Mouse (Mus musculus): ENCODE results near the gene Hist2h2be. TPM values are rescaled to one million over a fixed set of nuclear protein-coding genes. Genes with fewer than 3 reads are reported as not detected.
"Not testable (repeated sequence)": the region's sequence is repeated elsewhere in the genome, so short reads cannot be mapped to it uniquely, and the experiment has no call there.

The Hist2h2be gene
- total and polyA plus RNA-seq, 3 experiments = 2.3 to 3.8 (median 2.9) TPM

DNA sequence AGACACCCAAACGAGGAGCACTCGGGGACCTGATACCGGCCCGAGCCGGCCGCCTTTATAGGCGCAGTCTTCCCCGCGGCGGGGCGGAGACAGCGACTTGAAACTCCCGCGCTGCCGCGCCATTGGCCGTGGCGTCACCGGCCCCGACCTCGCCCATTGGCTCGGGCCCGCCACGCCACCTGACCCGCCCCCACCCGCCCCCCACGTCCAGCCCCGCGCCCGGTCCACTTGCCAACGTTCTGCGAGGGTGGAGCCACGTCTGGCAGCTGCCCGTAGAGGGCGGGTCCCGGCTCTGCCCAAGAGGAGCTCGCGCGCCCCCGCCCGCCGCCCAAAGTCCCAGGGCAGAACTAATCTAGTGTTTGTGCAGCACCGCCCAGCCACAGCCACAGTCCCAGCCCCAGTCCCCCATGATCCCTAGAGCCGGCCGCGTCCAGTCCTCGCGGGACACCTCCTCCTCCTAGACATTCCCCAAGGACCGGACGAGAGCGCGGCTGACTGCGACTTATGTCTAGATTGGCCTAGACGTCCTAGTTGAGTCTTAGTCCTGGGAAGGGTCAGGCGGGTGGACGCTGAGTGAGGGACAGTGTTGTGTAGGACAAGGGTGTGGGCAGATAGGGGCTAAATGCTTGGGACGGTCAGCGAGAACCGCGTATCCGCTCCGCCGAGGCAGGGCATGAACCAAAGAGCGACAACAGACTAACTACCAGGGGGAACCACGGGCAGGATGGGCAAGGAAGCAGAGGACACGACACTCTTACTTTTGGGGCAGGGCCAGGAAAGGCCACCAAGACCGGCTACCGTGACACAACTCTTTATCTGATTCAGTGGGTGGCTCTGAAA is 18.3 kb downstream of the Hist2h2be start, which contains the start of gene Hist2h3c2:
Gene Hist2h3c2, minus strand, starts transcription at position 174 of the 840 bp plus-strand sequence.
- H3K9me3 ChIP-seq (replicated peaks; ENCODE audit: low read length); H3K27me3 ChIP-seq (replicated peaks); in situ Hi-C loops (cut with MboI; ENCODE audit: low pct_ligation_motif_present, low pct_unique_long_range_greater_than_20kb, low sequenced_read_pairs); DNase-seq (ENCODE audit: extremely low read depth); dilution Hi-C loops (cut with MboI; ENCODE audit: extremely low pct_ligation_motif_present, extremely low pct_unique_long_range_greater_than_20kb, low sequenced_read_pairs); H3K36me3 ChIP-seq (replicated peaks in 1 of 2; ENCODE audit: control insufficient read depth in 1 of 2, insufficient read depth in 1 of 2, low read length in 1 of 2); H3K79me2 ChIP-seq (replicated peaks; ENCODE audit: control insufficient read depth, extremely low read depth, insufficient read depth, poor library complexity, severe bottlenecking): not testable (repeated sequence)
- H3K4me3 ChIP-seq (replicated peaks in 1 of 3; ENCODE audit: low read depth in 2 of 3, low read length in 2 of 3, poor library complexity in 1 of 3) = peak within 1 kb of the TSS; percentile 55 to 84 (median 76)
- H3K4me1 ChIP-seq (ENCODE audit: control insufficient read depth in 1 of 2, insufficient read depth in 2 of 2) = peaks cover 8 to 49% of the 10 kb centered on the region in 2 experiments
- H3K9ac ChIP-seq (ENCODE audit: insufficient read depth, low read depth) = peak within 1 kb of the TSS; percentile 80
- peak within 1 kb of the TSS; percentile 98 for H3K27ac ChIP-seq (ENCODE audit: insufficient read depth, low read depth)
- TF ChIP-seq POLR2A (IDR thresholded peaks at IDR 0.05; ENCODE audit: low read depth, low read length) (peak; percentile 56), POLR2AphosphoS2 (IDR thresholded peaks at IDR 0.05; ENCODE audit: low read depth, low read length) (peak; percentile 79), ZMIZ1 (IDR thresholded peaks at IDR 0.05; ENCODE audit: low read depth, low read length) (peak; percentile 65)
- peak within 1 kb of the TSS; percentile 31 for H3K4me2 ChIP-seq (ENCODE audit: insufficient read depth, low read depth, poor library complexity, severe bottlenecking)

DNA sequence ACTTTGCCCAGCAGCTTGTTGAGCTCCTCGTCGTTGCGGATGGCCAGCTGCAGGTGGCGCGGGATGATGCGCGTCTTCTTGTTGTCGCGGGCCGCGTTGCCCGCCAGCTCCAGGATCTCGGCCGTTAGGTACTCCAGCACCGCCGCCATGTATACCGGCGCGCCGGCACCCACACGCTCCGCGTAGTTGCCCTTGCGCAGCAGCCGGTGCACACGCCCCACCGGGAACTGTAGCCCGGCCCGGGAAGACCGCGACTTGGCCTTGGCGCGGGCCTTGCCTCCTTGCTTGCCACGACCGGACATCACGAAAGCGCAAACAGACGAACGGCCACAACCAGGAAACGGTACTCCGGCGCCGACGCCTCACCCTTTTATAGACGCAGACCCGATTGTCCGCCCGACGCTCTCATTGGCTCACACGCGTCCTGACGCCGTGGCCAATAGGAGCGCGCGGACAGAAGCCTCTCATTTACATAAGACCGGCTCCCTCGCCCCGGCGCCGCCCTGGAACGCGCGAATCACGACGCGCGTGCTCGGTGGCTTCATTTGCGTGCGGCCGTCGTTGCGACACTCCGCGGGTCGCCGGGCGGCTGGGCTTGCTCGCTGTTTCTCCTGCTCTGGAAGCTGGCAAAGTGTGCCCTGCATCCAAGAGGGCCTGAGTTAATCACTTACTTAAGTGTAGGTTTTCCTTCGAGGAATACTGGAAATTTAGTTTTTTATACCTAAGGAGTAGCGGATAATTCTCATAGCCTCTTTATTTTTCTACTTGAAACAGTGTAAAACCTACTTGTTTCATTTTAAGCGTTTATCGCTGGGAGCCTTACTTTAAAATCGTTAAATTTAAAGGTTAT is 19.3 kb downstream of the Hist2h2be start, which contains the start of gene Hist2h2aa2:
Gene Hist2h2aa2, minus strand, starts transcription at position 328 of the 850 bp plus-strand sequence.
- DNase-seq (ENCODE audit: extremely low read depth) = peak; percentile 63
- H3K79me2 ChIP-seq (replicated peaks; ENCODE audit: control insufficient read depth, extremely low read depth, insufficient read depth, poor library complexity, severe bottlenecking); dilution Hi-C loops (cut with MboI; ENCODE audit: extremely low pct_ligation_motif_present, extremely low pct_unique_long_range_greater_than_20kb, low sequenced_read_pairs); H3K27me3 ChIP-seq (replicated peaks); H3K36me3 ChIP-seq (replicated peaks in 1 of 2; ENCODE audit: control insufficient read depth in 1 of 2, insufficient read depth in 1 of 2, low read length in 1 of 2); in situ Hi-C loops (cut with MboI; ENCODE audit: low pct_ligation_motif_present, low pct_unique_long_range_greater_than_20kb, low sequenced_read_pairs); H3K4me2 ChIP-seq (ENCODE audit: insufficient read depth, low read depth, poor library complexity, severe bottlenecking); H3K9me3 ChIP-seq (replicated peaks; ENCODE audit: low read length): not testable (repeated sequence)
- Histone ChIP-seq H3K9ac (ENCODE audit: insufficient read depth, low read depth) (peak within 1 kb of the TSS; percentile 95), H3K4me1 (ENCODE audit: control insufficient read depth in 1 of 2, insufficient read depth in 2 of 2) (peaks cover 10 to 48% of the 10 kb centered on the region in 2 experiments), H3K4me3 (replicated peaks in 1 of 3; ENCODE audit: low read depth in 2 of 3, low read length in 2 of 3, poor library complexity in 1 of 3) (peak within 1 kb of the TSS; percentile 39 to 68 (median 40)), H3K27ac (ENCODE audit: insufficient read depth, low read depth) (peak within 1 kb of the TSS; percentile 98)
- 0 out of 2 replicates have a peak, but pooled peaks have one; percentile 17 for TF ChIP-seq ELF1 (IDR thresholded peaks at IDR 0.05; ENCODE audit: low read depth, low read length)
- peak; percentile 61 for TF ChIP-seq POLR2A (IDR thresholded peaks at IDR 0.05; ENCODE audit: low read depth, low read length)
- TF ChIP-seq TBP (conservative IDR thresholded peaks at IDR 0.05; ENCODE audit: low read depth, low read length) = peak; percentile 73; the same call in 1 of the 2 replicates
- TF ChIP-seq NRF1 (IDR thresholded peaks at IDR 0.05; ENCODE audit: low read depth, low read length) = peak; percentile 45; the same call in 1 of the 2 replicates
- TF ChIP-seq TCF12 (IDR thresholded peaks at IDR 0.05; ENCODE audit: low read depth, low read length) = peak; percentile 86
- peak; percentile 6; the same call in 1 of the 2 replicates for TF ChIP-seq POLR2AphosphoS2 (IDR thresholded peaks at IDR 0.05; ENCODE audit: low read depth, low read length)
- peak; percentile 53; the same call in 1 of the 2 replicates for TF ChIP-seq NELFE (IDR thresholded peaks at IDR 0.05; ENCODE audit: low read depth, low read length)
- peak; percentile 69; the same call in 1 of the 2 replicates for TF ChIP-seq ZMIZ1 (IDR thresholded peaks at IDR 0.05; ENCODE audit: low read depth, low read length)
